Mouse (Mus musculus) lung, postnatal 0 days (tissue): Measurements from ENCODE around the gene Lnpep. TPM values are rescaled to one million over a fixed set of nuclear protein-coding genes. Genes with fewer than 3 reads are reported as not detected.
"Not testable (repeated sequence)": the region's sequence is repeated elsewhere in the genome, so short reads cannot be mapped to it uniquely, and the experiment has no call there.

Source experiments
- ATAC-seq: fragments of 200-750 bp; cut with Nextera tagmentation; 2 replicates; pipeline ENCODE4 v1.8.0; 2017; ENCODE audit warnings: moderate library complexity
- DNase-seq: peaks from one replicate; pipeline ENCODE4 v3.0.0-alpha.2; 2016; ENCODE audit warnings: low spot score
- H3K27ac ChIP-seq: fragments of 300-500 bp; sonication (generic); 2 replicates; pipeline ENCODE4 v1.5.1; 2014; ENCODE audit warnings: antibody characterized with exemption, mild to moderate bottlenecking, low read length, mixed read lengths
- H3K27me3 ChIP-seq: fragments of 300-500 bp; sonication (generic); replicated peaks from 2 replicates; pipeline ENCODE4 v1.6.1; 2014; ENCODE audit warnings: low read length, mixed read lengths; ENCODE audit not compliant: insufficient read depth
- H3K36me3 ChIP-seq: fragments of 300-500 bp; sonication (generic); 2 replicates; pipeline ENCODE4 v1.6.1; 2014; ENCODE audit warnings: low read length, mixed read lengths; ENCODE audit not compliant: insufficient read depth
- H3K4me1 ChIP-seq: fragments of 300-500 bp; sonication (generic); 2 replicates; pipeline ENCODE4 v1.6.1; 2014; ENCODE audit warnings: antibody characterized with exemption, low read depth, low read length, mixed read lengths; ENCODE audit not compliant: insufficient read depth
- H3K4me2 ChIP-seq: fragments of 300-500 bp; sonication (generic); replicated peaks from 2 replicates; pipeline ENCODE4 v1.6.1; 2014; ENCODE audit warnings: low read depth, mild to moderate bottlenecking, low read length, moderate library complexity, mixed read lengths
- H3K4me3 ChIP-seq: fragments of 300-500 bp; sonication (generic); 2 replicates; pipeline ENCODE4 v1.5.1; 2014; ENCODE audit warnings: low read depth, low read length
- H3K9ac ChIP-seq: fragments of 300-500 bp; sonication (generic); replicated peaks from 2 replicates; pipeline ENCODE4 v1.6.1; 2014; ENCODE audit warnings: low read depth, mild to moderate bottlenecking
- H3K9me3 ChIP-seq: fragments of 300-500 bp; sonication (generic); 2 replicates; pipeline ENCODE4 v1.6.1; 2016; ENCODE audit warnings: low read length, mixed read lengths
- CTCF ChIP-seq: IDR thresholded peaks from 2 replicates; pipeline ENCODE4 v1.5.1; 2016; ENCODE audit warnings: antibody characterized with exemption, mild to moderate bottlenecking
- EP300 ChIP-seq: IDR thresholded peaks from 2 replicates; pipeline ENCODE4 v1.6.1; 2016; ENCODE audit warnings: antibody characterized with exemption, mild to moderate bottlenecking, control low read depth
- WGBS: fragments of 180-500 bp; shearing (Covaris S2); extraction: QIAGEN DNeasy Blood & Tissue Kit; methylation state at CpG from one replicate; pipeline ENCODE4 v1.1.7; 2014; 5-methylcytosine and 5-hydroxymethylcytosine counted together
- polyA plus RNA-seq: library from polyadenylated mRNA; unstranded; fragments of >200 nt; fragmentation: Nextera tagmentation; extraction: Ambion mirVana; gene quantifications from 2 replicates; pipeline ENCODE4 v1.2.1, GENCODE M21; 2015

Gene Lnpep
- polyA plus RNA-seq, 1 experiment from 2014 or later = 7.5 TPM

DNA sequence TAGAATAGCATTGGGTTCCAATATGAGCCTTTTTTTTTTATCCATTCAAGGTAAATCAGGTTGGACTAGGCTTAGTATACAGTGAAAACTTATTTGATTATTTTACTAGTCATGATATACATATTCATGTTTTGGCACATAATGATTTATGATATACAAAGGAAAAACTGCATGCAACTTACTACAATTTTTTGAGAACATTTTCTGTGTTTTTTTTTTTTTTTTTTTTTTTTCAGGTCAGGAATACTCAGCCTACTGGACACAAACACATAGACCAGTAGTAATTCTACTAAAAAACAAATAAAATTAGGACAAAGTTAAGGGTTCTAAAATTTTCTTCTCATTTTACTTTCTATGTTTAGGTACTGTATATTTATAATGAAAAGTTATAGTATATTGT, 93.5 kb downstream of the Lnpep start:
- ATAC-seq (no peak), DNase-seq (no peak)
- Histone ChIP-seq H3K4me2 (no peak overlapping the region), H3K27ac (no peak overlapping the region), H3K36me3 (peaks cover 21% of the 10 kb centered on the region), H3K9ac (no peak overlapping the region), H3K4me3 (no peak overlapping the region), H3K4me1 (no peaks in the 10 kb centered on the region), H3K27me3 (no peaks in the 10 kb centered on the region), H3K9me3 (no peaks in the 10 kb centered on the region)
- TF ChIP-seq CTCF (no peak), EP300 (no peak)

DNA sequence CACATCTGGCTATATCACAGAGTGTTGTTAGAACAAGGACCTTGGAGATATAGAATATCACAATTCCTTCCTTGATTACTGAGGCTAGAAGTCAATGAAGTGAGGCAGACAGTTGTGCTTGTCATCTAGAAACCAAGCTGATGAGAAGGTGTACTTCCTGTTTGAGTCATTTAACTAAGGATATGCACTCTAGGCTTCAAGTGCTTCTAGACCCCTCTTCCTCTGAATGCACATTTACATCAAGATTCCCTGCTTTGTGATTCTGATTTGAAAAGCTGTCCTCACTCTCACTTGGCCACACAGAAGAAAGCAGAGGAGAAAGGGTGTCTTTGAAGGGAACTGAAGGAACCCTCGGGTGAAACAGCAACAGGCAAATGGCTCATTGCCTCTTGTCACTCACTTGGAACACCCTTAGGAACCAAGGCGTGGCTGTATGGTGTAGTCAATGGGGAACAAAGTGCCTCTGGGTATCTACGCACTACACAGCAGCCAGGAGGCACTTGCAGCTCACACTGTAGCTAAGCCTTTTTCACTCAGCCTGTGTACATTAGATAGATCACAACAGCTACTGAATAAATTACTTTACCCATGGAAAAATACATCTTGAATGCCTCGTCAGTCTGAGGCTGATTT, 108.3 kb downstream of the Lnpep start:
- ATAC-seq = peak; percentile 48
- WGBS = 60% methylated on average over 4 of the region's 4 CpGs
- Histone ChIP-seq H3K4me3 (no peak overlapping the region), H3K9ac (no peak overlapping the region), H3K27me3 (no peaks in the 10 kb centered on the region), H3K36me3 (no peaks in the 10 kb centered on the region), H3K27ac (no peak overlapping the region), H3K4me1 (no peaks in the 10 kb centered on the region), H3K4me2 (no peak overlapping the region), H3K9me3 (no peaks in the 10 kb centered on the region)
- DNase-seq = peak; percentile 14
- TF ChIP-seq CTCF (no peak), EP300 (no peak)

DNA sequence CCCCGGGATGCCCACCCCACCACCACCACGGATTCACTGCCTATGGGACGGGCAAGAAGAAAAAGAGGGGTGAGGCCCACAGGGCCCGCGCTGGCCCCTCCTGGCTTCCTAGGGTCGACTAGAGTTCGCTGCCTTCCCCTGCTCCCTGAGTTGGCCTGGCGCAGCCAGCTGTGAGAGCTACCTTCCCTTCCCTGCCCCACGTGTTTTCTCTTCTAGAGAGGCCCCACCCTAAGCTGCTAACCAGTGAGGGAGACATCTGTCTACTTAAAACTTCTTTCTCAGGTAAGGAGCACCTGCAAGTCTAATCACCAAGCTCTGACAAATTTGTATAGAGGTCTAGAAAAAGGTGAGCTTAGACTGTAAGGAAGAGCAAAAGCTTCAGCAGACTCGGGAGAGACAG, 118.2 kb downstream of the Lnpep start:
- Histone ChIP-seq H3K27ac (no peak overlapping the region), H3K36me3 (no peaks in the 10 kb centered on the region), H3K9ac (no peak overlapping the region), H3K27me3 (no peaks in the 10 kb centered on the region), H3K4me1 (no peaks in the 10 kb centered on the region), H3K4me3 (no peak overlapping the region), H3K9me3 (no peaks in the 10 kb centered on the region), H3K4me2 (no peak overlapping the region)
- DNase-seq (no peak), ATAC-seq (no peak)
- no peak for TF ChIP-seq EP300
- no peak for TF ChIP-seq CTCF
- WGBS = 81% methylated on average over 10 of the region's 10 CpGs

DNA sequence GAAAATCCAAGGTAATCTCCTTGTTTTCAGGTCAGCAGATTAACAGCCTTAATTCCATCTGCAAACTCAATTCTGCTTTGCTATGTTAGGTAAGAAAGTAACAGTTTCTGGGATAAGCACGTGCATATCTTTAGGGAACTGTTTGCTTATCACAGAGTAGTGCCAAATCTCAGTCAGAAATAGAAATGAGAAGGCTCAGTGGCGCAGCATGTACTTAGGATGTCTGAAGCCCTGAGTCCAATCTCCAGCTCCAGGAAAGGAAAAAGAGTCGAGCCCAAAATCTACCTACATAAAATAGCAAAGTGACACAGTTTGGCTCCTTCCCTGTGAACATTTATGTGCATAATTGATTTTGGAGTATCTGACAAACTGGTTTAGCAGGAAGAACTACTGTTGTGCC, 125.6 kb downstream of the Lnpep start:
- H3K9ac ChIP-seq = no peak overlapping the region
- ATAC-seq = no peak
- H3K4me1 ChIP-seq = no peaks in the 10 kb centered on the region
- H3K4me3 ChIP-seq = no peak overlapping the region
- 0 out of 2 replicates have a peak overlapping the region, but pooled peaks have one; percentile 8 for H3K4me2 ChIP-seq
- 48% methylated on average over 3 of the region's 3 CpGs for WGBS
- H3K36me3 ChIP-seq = no peaks in the 10 kb centered on the region
- peak; percentile 14 for DNase-seq
- H3K27ac ChIP-seq = no peak overlapping the region
- H3K9me3 ChIP-seq = no peaks in the 10 kb centered on the region
- H3K27me3 ChIP-seq = no peaks in the 10 kb centered on the region
- TF ChIP-seq EP300 = no peak
- no peak for TF ChIP-seq CTCF

DNA sequence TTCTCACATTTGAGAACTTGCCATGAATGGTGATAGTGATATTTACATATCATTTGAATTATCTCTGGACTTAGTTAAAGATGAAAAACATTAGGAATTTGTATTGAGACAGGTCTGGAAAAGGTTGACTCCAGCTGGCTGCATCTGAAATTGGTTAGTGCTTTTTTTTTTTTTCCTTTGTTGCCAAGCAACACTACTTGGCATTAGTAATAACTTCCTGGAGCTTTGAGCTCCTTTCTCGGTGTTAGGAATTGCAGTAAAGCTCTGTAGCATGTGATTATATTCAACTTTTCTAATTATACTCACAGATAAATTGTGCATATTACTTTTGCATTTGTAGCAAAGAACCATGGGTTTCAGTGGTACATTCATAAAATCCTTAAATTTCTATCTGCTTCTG, 126.0 kb downstream of the Lnpep start:
- Histone ChIP-seq H3K4me3 (no peak overlapping the region), H3K27me3 (no peaks in the 10 kb centered on the region), H3K36me3 (no peaks in the 10 kb centered on the region), H3K4me2 (no peak overlapping the region), H3K4me1 (no peaks in the 10 kb centered on the region), H3K9me3 (no peaks in the 10 kb centered on the region), H3K9ac (no peak overlapping the region), H3K27ac (no peak overlapping the region)
- ATAC-seq (no peak), DNase-seq (no peak)
- TF ChIP-seq CTCF (no peak), EP300 (no peak)
- 10% methylated on average over 1 of the region's 1 CpGs for WGBS

DNA sequence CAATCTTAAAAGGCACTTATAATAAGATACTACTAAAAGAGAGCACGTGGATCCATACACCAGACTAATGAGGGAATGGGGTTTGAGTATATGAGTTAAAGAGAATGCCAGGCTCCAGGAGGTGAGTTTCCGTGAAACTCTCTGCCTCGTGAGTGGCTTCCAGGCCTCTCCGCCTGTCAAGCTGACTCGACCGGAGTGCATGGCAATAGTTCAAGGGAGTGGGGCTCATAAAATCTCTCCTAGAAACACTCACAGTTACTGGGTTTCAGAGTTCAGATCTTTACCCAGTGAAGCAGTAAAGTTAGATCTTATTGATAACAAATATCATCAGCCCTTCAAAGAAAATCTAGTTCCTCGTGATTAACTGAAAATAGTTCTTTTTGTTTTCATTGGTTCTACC, 128.1 kb downstream of the Lnpep start:
- Histone ChIP-seq H3K9ac (no peak overlapping the region), H3K27ac (no peak overlapping the region), H3K4me1 (no peaks in the 10 kb centered on the region), H3K4me3 (no peak overlapping the region), H3K36me3 (no peaks in the 10 kb centered on the region), H3K27me3 (no peaks in the 10 kb centered on the region), H3K4me2 (no peak overlapping the region), H3K9me3 (no peaks in the 10 kb centered on the region)
- WGBS = 84% methylated on average over 7 of the region's 7 CpGs
- DNase-seq (no peak), ATAC-seq (no peak)
- TF ChIP-seq CTCF = no peak

DNA sequence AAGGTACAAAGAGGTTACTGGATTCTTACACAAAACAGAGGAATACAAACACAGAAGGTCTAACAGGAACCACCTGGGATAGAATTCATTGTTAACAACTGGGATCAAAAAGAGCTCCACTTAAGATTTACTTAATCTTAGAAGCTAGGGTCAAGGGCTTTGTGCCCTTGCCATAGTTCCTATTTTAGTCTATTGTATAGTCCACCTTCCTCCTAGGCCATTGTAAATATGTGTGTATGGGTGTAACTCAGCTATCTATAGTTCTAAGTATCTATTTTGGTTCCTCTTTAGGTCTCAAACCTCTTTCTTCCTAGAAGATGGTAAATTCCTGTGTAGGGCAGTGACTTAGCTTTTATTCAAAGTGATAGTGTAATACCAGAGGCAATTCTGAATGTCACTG, 128.6 kb downstream of the Lnpep start:
- not testable (repeated sequence) for H3K27ac ChIP-seq, DNase-seq, H3K9ac ChIP-seq, H3K27me3 ChIP-seq, H3K9me3 ChIP-seq, H3K4me1 ChIP-seq, H3K4me3 ChIP-seq, H3K36me3 ChIP-seq, ATAC-seq, H3K4me2 ChIP-seq
